In the genomic region with DNA sequence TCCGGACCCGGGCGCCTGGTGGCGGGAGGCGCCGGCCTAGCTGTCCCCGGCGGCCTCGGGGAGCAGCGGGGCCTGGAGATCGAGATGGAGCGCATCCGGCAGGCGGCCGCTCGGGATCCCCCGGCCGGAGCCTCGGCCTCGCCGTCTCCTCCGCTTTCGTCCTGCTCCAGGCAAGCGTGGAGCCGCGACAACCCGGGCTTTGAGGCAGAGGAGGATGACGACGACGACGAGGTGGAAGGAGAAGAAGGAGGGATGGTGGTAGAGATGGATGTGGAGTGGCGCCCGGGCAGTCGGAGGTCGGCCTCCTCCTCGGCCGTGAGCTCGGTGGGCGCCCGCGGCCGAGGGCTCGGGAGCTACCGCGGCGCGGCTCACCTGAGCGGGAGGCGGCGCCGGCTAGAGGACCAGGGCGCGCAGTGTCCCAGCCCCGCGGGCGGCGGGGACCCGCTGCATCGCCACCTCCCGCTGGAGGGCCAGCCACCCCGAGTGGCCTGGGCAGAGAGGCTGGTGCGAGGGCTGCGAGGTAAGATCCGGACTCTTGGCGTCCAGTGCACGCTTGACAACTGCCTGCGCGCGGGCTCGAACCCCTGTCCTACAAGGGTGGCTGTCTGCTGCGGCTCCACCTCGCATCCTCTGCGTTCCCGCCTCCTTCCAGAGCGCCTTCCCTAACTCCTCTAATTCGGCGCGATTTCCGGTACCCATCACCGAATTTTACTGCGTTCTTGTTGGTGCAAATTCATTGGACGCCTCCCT, we compare ENCODE assay signal across 8 mouse cellular contexts. TPM values are rescaled to one million over a fixed set of nuclear protein-coding genes. Genes with fewer than 3 reads are reported as not detected.
DNase-seq lines count a peak whose midpoint lies in the region; ATAC-seq and TF ChIP-seq lines count a peak whose summit lies in the region.

No protein-coding gene starts in this region.

- TF ChIP-seq EP300 in ES-Bruce4 (IDR thresholded peaks at IDR 0.05; ENCODE audit: insufficient read depth, low read depth, low read length) = 0 out of 2 replicates have a peak, but pooled peaks have one; percentile 27

- H3K4me1 ChIP-seq in ES-Bruce4 (ENCODE audit: control insufficient read depth, insufficient read depth, low read length) = no peaks in the 10 kb centered on the region
- peaks cover 7% of the 10 kb centered on the region; the same call in 1 of the 2 replicates for H3K4me1 ChIP-seq in brown adipose tissue, adult 24 weeks (ENCODE audit: control insufficient read depth, insufficient read depth, insufficient read length, low read length)
- peaks cover 19% of the 10 kb centered on the region for H3K4me1 ChIP-seq in forebrain, embryonic 13.5 days
- H3K4me1 ChIP-seq in heart, embryonic 16.5 days (ENCODE audit: control insufficient read depth, insufficient read depth, low read length) = peaks cover 8% of the 10 kb centered on the region; the same call in 1 of the 2 replicates
- no peaks in the 10 kb centered on the region for H3K4me1 ChIP-seq in liver, embryonic 15.5 days (replicated peaks)
- H3K4me1 ChIP-seq in neural tube, embryonic 12.5 days = peaks cover 10% of the 10 kb centered on the region; the same call in 1 of the 2 replicates

- H3K4me2 ChIP-seq in forebrain, embryonic 13.5 days = peak overlapping the region; percentile 80
- peak overlapping the region; percentile 76 for H3K4me2 ChIP-seq in heart, embryonic 16.5 days (ENCODE audit: low read depth, low read length)
- H3K4me2 ChIP-seq in liver, embryonic 15.5 days = peak overlapping the region; percentile 67
- H3K4me2 ChIP-seq in neural tube, embryonic 12.5 days (replicated peaks) = peak overlapping the region; percentile 83

- H3K27me3 ChIP-seq in ES-Bruce4 (ENCODE audit: control insufficient read depth, insufficient read depth, low read length, poor library complexity, severe bottlenecking) = no peaks in the 10 kb centered on the region
- H3K27me3 ChIP-seq in forebrain, embryonic 13.5 days = no peaks in the 10 kb centered on the region
- no peaks in the 10 kb centered on the region for H3K27me3 ChIP-seq in heart, embryonic 16.5 days (ENCODE audit: control insufficient read depth, insufficient read depth, low read length)
- H3K27me3 ChIP-seq in liver, embryonic 15.5 days = peaks cover 30% of the 10 kb centered on the region
- no peaks in the 10 kb centered on the region for H3K27me3 ChIP-seq in neural tube, embryonic 12.5 days (replicated peaks)

- TF ChIP-seq CTCF in ES-Bruce4 (IDR thresholded peaks at IDR 0.05; ENCODE audit: low read depth, low read length) = no peak

- under 1% methylated on average over 71 of the region's 82 CpGs for WGBS in forebrain, embryonic 13.5 days
- under 1% methylated on average over 80 of the region's 82 CpGs for WGBS in heart, embryonic 16.5 days
- WGBS in liver, embryonic 15.5 days (ENCODE audit: insufficient replicate concordance) = 2% methylated on average over 80 of the region's 82 CpGs
- WGBS in neural tube, embryonic 12.5 days = under 1% methylated on average over 81 of the region's 82 CpGs

- peak overlapping the region; percentile 88 for H3K9ac ChIP-seq in ES-Bruce4 (ENCODE audit: low read depth, poor library complexity, severe bottlenecking)
- peak overlapping the region; percentile 95 for H3K9ac ChIP-seq in forebrain, embryonic 13.5 days
- peak overlapping the region; percentile 96 for H3K9ac ChIP-seq in heart, embryonic 16.5 days (ENCODE audit: low read length)
- H3K9ac ChIP-seq in liver, embryonic 15.5 days = peak overlapping the region; percentile 30; the same call in 1 of the 2 replicates
- H3K9ac ChIP-seq in neural tube, embryonic 12.5 days = peak overlapping the region; percentile 95

- H3K4me3 ChIP-seq in ES-Bruce4 (ENCODE audit: low read depth, low read length) = peak overlapping the region; percentile 94
- peak overlapping the region; percentile 97 for H3K4me3 ChIP-seq in brown adipose tissue, adult 24 weeks (ENCODE audit: insufficient read depth, low read depth, low read length)
- H3K4me3 ChIP-seq in forebrain, embryonic 13.5 days = peak overlapping the region; percentile 77
- H3K4me3 ChIP-seq in heart, embryonic 16.5 days (ENCODE audit: low read length) = peak overlapping the region; percentile 87
- H3K4me3 ChIP-seq in liver, embryonic 15.5 days (replicated peaks) = peak overlapping the region; percentile 60
- peak overlapping the region; percentile 74 for H3K4me3 ChIP-seq in neural tube, embryonic 12.5 days

- peak; percentile 71 for DNase-seq in kidney, postnatal 14 days
- peak; percentile 23 to 40 for DNase-seq in urinary bladder, postnatal 36 days (ENCODE audit: low spot score in 2 of 2)

- ATAC-seq in forebrain, embryonic 13.5 days = peak; percentile 76
- ATAC-seq in heart, embryonic 16.5 days (replicated peaks; ENCODE audit: extremely low read depth, insufficient read depth, low FRiP score) = peak; percentile 74
- ATAC-seq in liver, embryonic 15.5 days (ENCODE audit: insufficient read depth) = peak; percentile 31; the same call in 1 of the 2 replicates
- peak; percentile 83 for ATAC-seq in neural tube, embryonic 12.5 days (ENCODE audit: low FRiP score, low read depth)

- no peak for TF ChIP-seq POLR2A in ES-Bruce4 (IDR thresholded peaks at IDR 0.05; ENCODE audit: insufficient read depth, low read length)

- peak overlapping the region; percentile 57 for H3K27ac ChIP-seq in ES-Bruce4 (ENCODE audit: insufficient read depth, low read length)
- H3K27ac ChIP-seq in brown adipose tissue, adult 24 weeks (replicated peaks; ENCODE audit: low read depth, low read length) = peak overlapping the region; percentile 81
- peak overlapping the region; percentile 89 for H3K27ac ChIP-seq in forebrain, embryonic 13.5 days
- peak overlapping the region; percentile 93 for H3K27ac ChIP-seq in heart, embryonic 16.5 days (ENCODE audit: low read length)
- no peak overlapping the region; the same call in 1 of the 2 replicates for H3K27ac ChIP-seq in liver, embryonic 15.5 days (replicated peaks)
- H3K27ac ChIP-seq in neural tube, embryonic 12.5 days = peak overlapping the region; percentile 72

- H3K36me3 ChIP-seq in ES-Bruce4 (ENCODE audit: control insufficient read depth, insufficient read depth, low read length, poor library complexity, severe bottlenecking) = no peaks in the 10 kb centered on the region
- peaks cover 22% of the 10 kb centered on the region for H3K36me3 ChIP-seq in forebrain, embryonic 13.5 days (ENCODE audit: poor library complexity, severe bottlenecking)
- H3K36me3 ChIP-seq in heart, embryonic 16.5 days (ENCODE audit: control insufficient read depth, insufficient read depth) = 0 out of 2 replicates have a peak, but pooled peaks cover 2% of the 10 kb centered on the region
- no peaks in the 10 kb centered on the region for H3K36me3 ChIP-seq in liver, embryonic 15.5 days (replicated peaks)
- H3K36me3 ChIP-seq in neural tube, embryonic 12.5 days = 0 out of 2 replicates have a peak, but pooled peaks cover 8% of the 10 kb centered on the region

- H3K9me3 ChIP-seq in ES-Bruce4 (replicated peaks; ENCODE audit: control insufficient read depth, insufficient read depth, low read length, poor library complexity, severe bottlenecking) = peaks cover 18% of the 10 kb centered on the region
- 0 out of 2 replicates have a peak, but pooled peaks cover 7% of the 10 kb centered on the region for H3K9me3 ChIP-seq in forebrain, embryonic 13.5 days (replicated peaks)
- no peaks in the 10 kb centered on the region for H3K9me3 ChIP-seq in heart, embryonic 16.5 days (replicated peaks; ENCODE audit: control insufficient read depth, low read length)
- H3K9me3 ChIP-seq in liver, embryonic 15.5 days (replicated peaks) = no peaks in the 10 kb centered on the region
- 0 out of 2 replicates have a peak, but pooled peaks cover 4% of the 10 kb centered on the region for H3K9me3 ChIP-seq in neural tube, embryonic 12.5 days

RNA-seq across cellular contexts. Expression of a gene that starts 0.6 kb away (rescaled TPM):
- 21.0 and 23.8 TPM in 2 replicates for polyA plus RNA-seq in ES-Bruce4 (2011; ENCODE audit: insufficient read depth, insufficient read length, low read depth, missing spikeins)
- 11.5 and 13.8 TPM in 2 replicates for polyA plus RNA-seq in brown adipose tissue, adult 24 weeks (2012; ENCODE audit: insufficient read depth, insufficient read length, missing spikeins)
- 7.0 and 7.1 TPM in 2 replicates for polyA plus RNA-seq in forebrain, embryonic 13.5 days (2015; fragmentation: Nextera tagmentation; extraction: Ambion mirVana)
- 7.1 and 8.5 TPM in 2 replicates for polyA plus RNA-seq in heart, embryonic 16.5 days (2015; fragmentation: Nextera tagmentation; extraction: Ambion mirVana)
- 0.92 and 1.2 TPM in 2 replicates for polyA plus RNA-seq in liver, embryonic 15.5 days (2015; fragmentation: Nextera tagmentation; extraction: Ambion mirVana)
- 16.2 and 16.3 TPM in 2 replicates for polyA plus RNA-seq in neural tube, embryonic 12.5 days (2016; fragmentation: Nextera tagmentation; extraction: Ambion mirVana)

RNA-seq across cellular contexts. Expression of a gene that starts 25.0 kb away (rescaled TPM):
- polyA plus RNA-seq in ES-Bruce4 (2011; ENCODE audit: insufficient read depth, insufficient read length, low read depth, missing spikeins) = 350 and 395 TPM in 2 replicates
- polyA plus RNA-seq in brown adipose tissue, adult 24 weeks (2012; ENCODE audit: insufficient read depth, insufficient read length, missing spikeins) = 0.75 TPM in 1 of 2 replicates, not detected in the other
- polyA plus RNA-seq in forebrain, embryonic 13.5 days (2015; fragmentation: Nextera tagmentation; extraction: Ambion mirVana) = 5.8 and 7.7 TPM in 2 replicates
- 23.0 and 32.3 TPM in 2 replicates for polyA plus RNA-seq in heart, embryonic 16.5 days (2015; fragmentation: Nextera tagmentation; extraction: Ambion mirVana)
- polyA plus RNA-seq in liver, embryonic 15.5 days (2015; fragmentation: Nextera tagmentation; extraction: Ambion mirVana) = 7.3 and 18.7 TPM in 2 replicates
- polyA plus RNA-seq in neural tube, embryonic 12.5 days (2016; fragmentation: Nextera tagmentation; extraction: Ambion mirVana) = 4.3 and 4.7 TPM in 2 replicates

RNA-seq across cellular contexts. Expression of a gene that starts 48.3 kb away (rescaled TPM):
- polyA plus RNA-seq in ES-Bruce4 (2011; ENCODE audit: insufficient read depth, insufficient read length, low read depth, missing spikeins) = 12.6 and 13.7 TPM in 2 replicates
- 1.7 and 2.9 TPM in 2 replicates for polyA plus RNA-seq in brown adipose tissue, adult 24 weeks (2012; ENCODE audit: insufficient read depth, insufficient read length, missing spikeins)
- 16.2 and 17.0 TPM in 2 replicates for polyA plus RNA-seq in forebrain, embryonic 13.5 days (2015; fragmentation: Nextera tagmentation; extraction: Ambion mirVana)
- 7.4 TPM in 2 replicates for polyA plus RNA-seq in heart, embryonic 16.5 days (2015; fragmentation: Nextera tagmentation; extraction: Ambion mirVana)
- 2.0 and 2.5 TPM in 2 replicates for polyA plus RNA-seq in liver, embryonic 15.5 days (2015; fragmentation: Nextera tagmentation; extraction: Ambion mirVana)
- 17.3 and 17.7 TPM in 2 replicates for polyA plus RNA-seq in neural tube, embryonic 12.5 days (2016; fragmentation: Nextera tagmentation; extraction: Ambion mirVana)

Comparison
In these comparisons a context has a peak if more than half of its experiments do, and no peak if none do; other contexts are left out.
1. H3K9ac ChIP-seq: peak in every context shown above with its lines; median percentile 96 in heart, embryonic 16.5 days; 95 in forebrain, embryonic 13.5 days; 95 in neural tube, embryonic 12.5 days; 88 in ES-Bruce4; 30 in liver, embryonic 15.5 days.
2. ATAC-seq: peak in every context shown above with its lines; median percentile 83 in neural tube, embryonic 12.5 days; 76 in forebrain, embryonic 13.5 days; 74 in heart, embryonic 16.5 days; 31 in liver, embryonic 15.5 days.
3. RNA of a gene that starts 25.0 kb away (polyA plus RNA-seq): 350 to 395 TPM in ES-Bruce4; 23.0 to 32.3 TPM in heart, embryonic 16.5 days, 7.3 to 18.7 TPM in liver, embryonic 15.5 days, 5.8 to 7.7 TPM in forebrain, embryonic 13.5 days, 4.3 to 4.7 TPM in neural tube, embryonic 12.5 days and 0.75 TPM in brown adipose tissue, adult 24 weeks; every median in the first group is over 10 times any median in the second.
4. Peak in every context shown above with its lines, with median percentiles within 50 percentile points of each other: H3K4me3 ChIP-seq and H3K4me2 ChIP-seq.